Mouse (Mus musculus): ENCODE data around the gene Scamp3.

DNA sequence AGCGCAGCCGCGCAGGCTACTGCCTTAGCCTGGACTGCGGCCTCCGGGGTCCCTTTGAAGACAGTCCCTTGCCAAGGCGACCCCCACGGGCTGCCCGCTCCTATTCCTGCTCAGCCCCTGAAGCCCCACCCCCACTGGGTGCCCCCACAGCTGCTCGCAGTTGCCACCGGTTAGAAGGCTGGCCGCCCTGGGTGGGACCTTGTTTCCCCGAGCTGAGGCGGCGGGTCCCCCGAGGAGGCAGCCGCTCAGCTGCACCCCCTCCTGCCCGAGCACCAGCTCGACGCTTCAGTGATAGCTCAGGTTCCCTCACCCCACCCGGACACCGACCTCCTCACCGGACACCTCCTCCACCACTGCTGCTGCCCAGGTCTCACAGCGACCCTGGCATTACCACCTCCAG lies 9.9 kb downstream of the Scamp3 start:
- no peak for TF ChIP-seq POLR2A (IDR thresholded peaks at IDR 0.05; ENCODE audit: low read depth, low read length)
- no peak for TF ChIP-seq CTCF (IDR thresholded peaks at IDR 0.05; ENCODE audit: extremely low read depth, insufficient read length, insufficient replicate concordance, low read depth, low read length)
